Mouse (Mus musculus): ENCODE measurements around the gene Akap1. TPM values are rescaled to one million over a fixed set of nuclear protein-coding genes. Genes with fewer than 3 reads are reported as not detected.

Gene Akap1
- polyA plus RNA-seq, 1 experiment: 45.2 TPM

GRCm38 (mm10) chr11:88847281-88848006, 16.9 kb downstream of the Akap1 start:
- no peak for DNase-seq (ENCODE audit: extremely low spot score in 1 of 2, low spot score in 1 of 2)

GRCm38 (mm10) chr11:88844384-88844783, 20.0 kb downstream of the Akap1 start:
- no peak for DNase-seq (ENCODE audit: extremely low spot score in 1 of 2, low spot score in 1 of 2)

- no peak for DNase-seq (ENCODE audit: extremely low spot score in 1 of 2, low spot score in 1 of 2)
These were observed 21.1 kb downstream of the Akap1 start for GRCm38 (mm10) chr11:88843305-88843704.

GRCm38 (mm10) chr11:88842315-88842975, 21.9 kb downstream of the Akap1 start:
- no peak for DNase-seq (ENCODE audit: extremely low spot score in 1 of 2, low spot score in 1 of 2)

GRCm38 (mm10) chr11:88841406-88841805, 23.0 kb downstream of the Akap1 start:
- peak in 1 of 2 experiments; percentile 25 for DNase-seq (ENCODE audit: extremely low spot score in 1 of 2, low spot score in 1 of 2)

- peak in 1 of 2 experiments; percentile 64 for DNase-seq (ENCODE audit: extremely low spot score in 1 of 2, low spot score in 1 of 2)
These were observed 23.5 kb downstream of the Akap1 start for GRCm38 (mm10) chr11:88840724-88841350.

GRCm38 (mm10) chr11:88840292-88840691, 24.1 kb downstream of the Akap1 start:
- DNase-seq (ENCODE audit: extremely low spot score in 1 of 2, low spot score in 1 of 2): no peak

GRCm38 (mm10) chr11:88839379-88839778, 25.0 kb downstream of the Akap1 start:
- no peak for DNase-seq (ENCODE audit: extremely low spot score in 1 of 2, low spot score in 1 of 2)

GRCm38 (mm10) chr11:88838630-88839029, 25.8 kb downstream of the Akap1 start:
- DNase-seq (ENCODE audit: extremely low spot score in 1 of 2, low spot score in 1 of 2): no peak

GRCm38 (mm10) chr11:88834606-88835005, 29.8 kb downstream of the Akap1 start:
- DNase-seq (ENCODE audit: extremely low spot score in 1 of 2, low spot score in 1 of 2): no peak

- no peak for DNase-seq (ENCODE audit: extremely low spot score in 1 of 2, low spot score in 1 of 2)
These were observed 30.3 kb downstream of the Akap1 start for GRCm38 (mm10) chr11:88834134-88834533.

GRCm38 (mm10) chr11:88833099-88833498, 31.3 kb downstream of the Akap1 start:
- no peak for DNase-seq (ENCODE audit: extremely low spot score in 1 of 2, low spot score in 1 of 2)

- DNase-seq (ENCODE audit: extremely low spot score in 1 of 2, low spot score in 1 of 2): peak in 1 of 2 experiments; percentile 56
These were observed 34.1 kb downstream of the Akap1 start for GRCm38 (mm10) chr11:88830257-88830804.

- no peak for DNase-seq (ENCODE audit: extremely low spot score in 1 of 2, low spot score in 1 of 2)
These were observed 35.9 kb downstream of the Akap1 start for GRCm38 (mm10) chr11:88828528-88828927.

- no peak for DNase-seq (ENCODE audit: extremely low spot score in 1 of 2, low spot score in 1 of 2)
These were observed 38.5 kb downstream of the Akap1 start for GRCm38 (mm10) chr11:88825909-88826308.

- DNase-seq (ENCODE audit: extremely low spot score in 1 of 2, low spot score in 1 of 2): peak; percentile 49 to 94
These were observed 41.4 kb downstream of the Akap1 start for GRCm38 (mm10) chr11:88822991-88823390.

- no peak for DNase-seq (ENCODE audit: extremely low spot score in 1 of 2, low spot score in 1 of 2)
These were observed 41.9 kb downstream of the Akap1 start for GRCm38 (mm10) chr11:88822526-88822925.

- no peak for DNase-seq (ENCODE audit: extremely low spot score in 1 of 2, low spot score in 1 of 2)
These were observed 43.4 kb downstream of the Akap1 start for GRCm38 (mm10) chr11:88820742-88821576.

GRCm38 (mm10) chr11:88820253-88820652, 44.1 kb downstream of the Akap1 start:
- DNase-seq (ENCODE audit: extremely low spot score in 1 of 2, low spot score in 1 of 2): no peak

GRCm38 (mm10) chr11:88817061-88817460, 47.3 kb downstream of the Akap1 start:
- no peak for DNase-seq (ENCODE audit: extremely low spot score in 1 of 2, low spot score in 1 of 2)
